ENCODE assay signal across 12 mouse cellular contexts in the genomic region with DNA sequence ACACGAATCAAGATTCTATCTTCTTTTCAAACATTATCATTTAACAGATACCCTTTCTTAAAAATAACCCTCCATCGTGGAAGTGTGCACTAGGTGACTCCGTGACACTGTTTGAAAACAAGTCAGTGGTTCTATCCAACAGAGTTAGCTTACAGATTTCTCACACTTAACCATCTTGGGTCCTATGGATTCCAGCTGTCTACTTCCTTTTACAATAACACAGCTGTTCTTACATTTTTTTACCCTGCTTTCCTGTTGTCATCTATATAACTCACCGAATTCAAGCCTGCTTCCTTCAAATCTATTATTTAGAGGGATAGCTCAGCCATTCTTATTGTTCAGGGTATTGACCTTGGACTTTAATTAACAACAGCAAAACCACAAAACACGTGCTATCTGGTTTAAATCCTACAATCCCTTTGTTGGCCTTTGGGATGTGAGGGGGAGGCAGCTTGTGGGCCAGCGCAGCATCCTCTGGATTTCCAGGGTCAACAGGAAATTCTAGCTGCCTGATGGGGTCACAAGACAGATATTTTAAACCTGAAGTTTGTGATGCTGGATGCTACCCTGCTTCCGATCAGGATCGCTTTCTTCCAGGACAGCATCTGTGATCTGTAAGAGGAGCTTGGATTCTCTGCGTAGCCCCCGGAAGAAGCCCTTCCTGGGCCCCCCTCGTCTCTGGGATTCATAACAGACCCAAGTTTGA.
DNase-seq lines count a peak whose midpoint lies in the region; ATAC-seq lines count a peak whose summit lies in the region.
"Had no signal": no experiment of that assay in that cellular context is flagged by ENCODE, and none has a peak within 500 bp of the region (broad histone marks: within the 10 kb centered on the region; RNA-seq: fewer than 3 reads in every experiment).

No protein-coding gene starts in this region.

- peak overlapping the region; percentile 54 for H3K27ac ChIP-seq in hindbrain, embryonic 10.5 days
- no peak overlapping the region for H3K27ac ChIP-seq in hindbrain, embryonic 16.5 days (ENCODE audit: low read depth, low read length)
- peak overlapping the region; percentile 9; the same call in 1 of the 2 replicates for H3K27ac ChIP-seq in lung, embryonic 15.5 days
- H3K27ac ChIP-seq in embryonic facial prominence, embryonic 11.5 days (replicated peaks; ENCODE audit: low read depth, low read length) = no peak overlapping the region
- no peak overlapping the region for H3K27ac ChIP-seq in limb, embryonic 11.5 days (replicated peaks; ENCODE audit: low read depth, low read length)
- H3K27ac ChIP-seq: forebrain, embryonic 12.5 days; heart, embryonic 13.5 days; liver, embryonic 13.5 days had no signal

- H3K9ac ChIP-seq in hindbrain, embryonic 16.5 days (ENCODE audit: low read depth, low read length) = no peak overlapping the region
- no peak overlapping the region for H3K9ac ChIP-seq in lung, embryonic 15.5 days
- H3K9ac ChIP-seq in embryonic facial prominence, embryonic 11.5 days (replicated peaks; ENCODE audit: low read length) = no peak overlapping the region
- H3K9ac ChIP-seq in limb, embryonic 11.5 days (ENCODE audit: low read length) = no peak overlapping the region
- H3K9ac ChIP-seq: forebrain, embryonic 12.5 days; heart, embryonic 13.5 days; liver, embryonic 13.5 days had no signal

- no peaks in the 10 kb centered on the region for H3K36me3 ChIP-seq in hindbrain, embryonic 10.5 days
- no peaks in the 10 kb centered on the region for H3K36me3 ChIP-seq in hindbrain, embryonic 16.5 days (ENCODE audit: control insufficient read depth, insufficient read depth, low read length)
- no peaks in the 10 kb centered on the region for H3K36me3 ChIP-seq in lung, embryonic 15.5 days
- no peaks in the 10 kb centered on the region for H3K36me3 ChIP-seq in embryonic facial prominence, embryonic 11.5 days (replicated peaks; ENCODE audit: control insufficient read depth, insufficient read depth, low read depth, low read length)
- no peaks in the 10 kb centered on the region for H3K36me3 ChIP-seq in limb, embryonic 11.5 days (ENCODE audit: control insufficient read depth, insufficient read depth, low read length)
- H3K36me3 ChIP-seq: forebrain, embryonic 12.5 days; heart, embryonic 13.5 days; liver, embryonic 13.5 days had no signal

- ATAC-seq in hindbrain, embryonic 16.5 days = no peak
- ATAC-seq in lung, embryonic 15.5 days (ENCODE audit: borderline replicate concordance, extremely low read depth, low FRiP score, low TSS enrichment) = no peak
- ATAC-seq in embryonic facial prominence, embryonic 11.5 days (replicated peaks; ENCODE audit: insufficient number of reproducible peaks, low FRiP score, low TSS enrichment, low read depth) = no peak
- ATAC-seq in limb, embryonic 11.5 days (ENCODE audit: insufficient number of reproducible peaks, low FRiP score, low TSS enrichment, low read depth) = no peak

- H3K27me3 ChIP-seq in hindbrain, embryonic 10.5 days (ENCODE audit: insufficient read depth, poor library complexity, severe bottlenecking) = no peaks in the 10 kb centered on the region
- no peaks in the 10 kb centered on the region for H3K27me3 ChIP-seq in hindbrain, embryonic 16.5 days (replicated peaks; ENCODE audit: control insufficient read depth, insufficient read depth, low read length)
- no peaks in the 10 kb centered on the region for H3K27me3 ChIP-seq in lung, embryonic 15.5 days
- no peaks in the 10 kb centered on the region for H3K27me3 ChIP-seq in embryonic facial prominence, embryonic 11.5 days (ENCODE audit: control insufficient read depth, insufficient read depth, low read length)
- H3K27me3 ChIP-seq in limb, embryonic 11.5 days (ENCODE audit: control insufficient read depth, insufficient read depth, low read length) = no peaks in the 10 kb centered on the region
- H3K27me3 ChIP-seq: forebrain, embryonic 12.5 days; heart, embryonic 13.5 days; liver, embryonic 13.5 days had no signal

- DNase-seq in hindbrain, embryonic 10.5 days (ENCODE audit: low spot score) = peak; percentile 11
- no peak for DNase-seq in lung, postnatal 36 days
- peak; percentile 55 for DNase-seq in embryonic facial prominence, embryonic 11.5 days (ENCODE audit: low spot score)
- peak; percentile 20 for DNase-seq in limb, embryonic 11.5 days (ENCODE audit: low spot score)
- no peak for DNase-seq in frontal cortex, postnatal 36 days (ENCODE audit: low spot score in 2 of 2)
- DNase-seq: cerebellum, postnatal 36 days; liver, embryonic 13.5 days; thymus, postnatal 25 days had no signal

- no peak overlapping the region for H3K4me2 ChIP-seq in hindbrain, embryonic 16.5 days (ENCODE audit: low read length)
- H3K4me2 ChIP-seq in lung, embryonic 15.5 days = no peak overlapping the region
- no peak overlapping the region for H3K4me2 ChIP-seq in embryonic facial prominence, embryonic 11.5 days (ENCODE audit: low read depth, low read length)
- no peak overlapping the region for H3K4me2 ChIP-seq in limb, embryonic 11.5 days (ENCODE audit: low read depth, severe bottlenecking)
- H3K4me2 ChIP-seq: forebrain, embryonic 12.5 days; heart, embryonic 13.5 days; liver, embryonic 13.5 days had no signal

- no peak overlapping the region for H3K4me3 ChIP-seq in hindbrain, embryonic 10.5 days
- H3K4me3 ChIP-seq in hindbrain, embryonic 16.5 days (ENCODE audit: low read length) = no peak overlapping the region
- no peak overlapping the region for H3K4me3 ChIP-seq in lung, embryonic 15.5 days
- H3K4me3 ChIP-seq in embryonic facial prominence, embryonic 11.5 days (ENCODE audit: low read depth, low read length) = no peak overlapping the region
- no peak overlapping the region for H3K4me3 ChIP-seq in limb, embryonic 11.5 days (ENCODE audit: low read depth, low read length)
- H3K4me3 ChIP-seq: forebrain, embryonic 12.5 days; heart, embryonic 13.5 days; liver, embryonic 13.5 days had no signal

- H3K9me3 ChIP-seq in hindbrain, embryonic 10.5 days = no peaks in the 10 kb centered on the region
- no peaks in the 10 kb centered on the region for H3K9me3 ChIP-seq in hindbrain, embryonic 16.5 days (ENCODE audit: control insufficient read depth, low read length)
- no peaks in the 10 kb centered on the region for H3K9me3 ChIP-seq in lung, embryonic 15.5 days
- H3K9me3 ChIP-seq in embryonic facial prominence, embryonic 11.5 days (replicated peaks; ENCODE audit: control insufficient read depth, low read length) = no peaks in the 10 kb centered on the region
- H3K9me3 ChIP-seq in limb, embryonic 11.5 days (ENCODE audit: control insufficient read depth, low read length) = no peaks in the 10 kb centered on the region
- H3K9me3 ChIP-seq: forebrain, embryonic 12.5 days; heart, embryonic 13.5 days; liver, embryonic 13.5 days had no signal

- peaks cover 29% of the 10 kb centered on the region for H3K4me1 ChIP-seq in hindbrain, embryonic 10.5 days (replicated peaks)
- H3K4me1 ChIP-seq in hindbrain, embryonic 16.5 days (ENCODE audit: control insufficient read depth, insufficient read depth, low read depth, low read length) = no peaks in the 10 kb centered on the region
- H3K4me1 ChIP-seq in lung, embryonic 15.5 days = peaks cover 32% of the 10 kb centered on the region
- peaks cover 5% of the 10 kb centered on the region; the same call in 1 of the 2 replicates for H3K4me1 ChIP-seq in embryonic facial prominence, embryonic 11.5 days (ENCODE audit: control insufficient read depth, insufficient read depth, low read length)
- no peaks in the 10 kb centered on the region for H3K4me1 ChIP-seq in limb, embryonic 11.5 days (ENCODE audit: control insufficient read depth, insufficient read depth, low read length)
- H3K4me1 ChIP-seq: liver, embryonic 13.5 days had no signal

- WGBS in hindbrain, embryonic 10.5 days = 70% methylated on average over 11 of the region's 11 CpGs
- WGBS in hindbrain, embryonic 16.5 days = 79% methylated on average over 11 of the region's 11 CpGs
- WGBS in lung, embryonic 15.5 days = 35% methylated on average over 11 of the region's 11 CpGs
- 50% methylated on average over 11 of the region's 11 CpGs for WGBS in embryonic facial prominence, embryonic 11.5 days
- WGBS in limb, embryonic 11.5 days = 68% methylated on average over 11 of the region's 11 CpGs

Comparison
In these comparisons a context has a peak if more than half of its experiments do, and no peak if none do; other contexts are left out.
1. H3K27ac ChIP-seq: peak in hindbrain, embryonic 10.5 days (single experiment) and lung, embryonic 15.5 days (single experiment); none in hindbrain, embryonic 16.5 days (single experiment), embryonic facial prominence, embryonic 11.5 days (single experiment) and limb, embryonic 11.5 days (single experiment).
2. DNase-seq: peak in hindbrain, embryonic 10.5 days (single experiment), embryonic facial prominence, embryonic 11.5 days (single experiment) and limb, embryonic 11.5 days (single experiment); none in lung, postnatal 36 days (single experiment) and frontal cortex, postnatal 36 days (0 of 2).